Mouse (Mus musculus) C2C12 (cell line): ENCODE data around the gene Lhx1.

Experiments
- CTCF ChIP-seq: IDR thresholded peaks from one replicate; pipeline ENCODE4 v1.5.1; 2011; ENCODE audit not compliant: control insufficient read depth, insufficient read depth, insufficient read length
- MAX ChIP-seq: IDR thresholded peaks from one replicate; pipeline ENCODE4 v1.6.1; 2011; ENCODE audit warnings: mild to moderate bottlenecking, control low read depth
- MYOG ChIP-seq: IDR thresholded peaks from one replicate; pipeline ENCODE4 v1.6.1; 2011; ENCODE audit not compliant: control insufficient read depth, insufficient read length; ENCODE audit errors: extremely low read depth

DNA sequence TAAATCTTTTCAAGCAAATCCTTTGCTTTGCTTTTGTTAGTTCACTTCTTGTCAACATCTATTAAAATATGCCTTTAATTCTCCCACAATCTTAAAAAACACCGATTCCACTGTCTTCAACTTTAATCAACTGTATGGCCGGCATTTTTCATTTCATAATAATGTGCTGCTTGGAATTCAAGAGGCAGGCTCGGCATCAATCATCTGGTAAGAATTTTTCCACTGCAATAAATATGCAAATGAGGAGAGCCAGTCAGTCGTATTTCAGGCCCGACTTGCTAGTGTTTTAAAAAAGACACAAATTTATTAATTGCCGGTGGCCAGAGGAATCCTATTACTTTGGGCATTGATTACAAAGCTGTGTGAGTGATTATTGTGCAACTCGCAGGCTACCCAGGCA is 43.7 kb downstream of the Lhx1 start:
- TF ChIP-seq CTCF (no peak), MAX (no peak), MYOG (no peak)
